Mouse (Mus musculus): ENCODE results near the gene Bloc1s4. TPM values are rescaled to one million over a fixed set of nuclear protein-coding genes. Genes with fewer than 3 reads are reported as not detected.

The Bloc1s4 gene
- polyA plus RNA-seq, 1 experiment = 14.4 TPM

DNA sequence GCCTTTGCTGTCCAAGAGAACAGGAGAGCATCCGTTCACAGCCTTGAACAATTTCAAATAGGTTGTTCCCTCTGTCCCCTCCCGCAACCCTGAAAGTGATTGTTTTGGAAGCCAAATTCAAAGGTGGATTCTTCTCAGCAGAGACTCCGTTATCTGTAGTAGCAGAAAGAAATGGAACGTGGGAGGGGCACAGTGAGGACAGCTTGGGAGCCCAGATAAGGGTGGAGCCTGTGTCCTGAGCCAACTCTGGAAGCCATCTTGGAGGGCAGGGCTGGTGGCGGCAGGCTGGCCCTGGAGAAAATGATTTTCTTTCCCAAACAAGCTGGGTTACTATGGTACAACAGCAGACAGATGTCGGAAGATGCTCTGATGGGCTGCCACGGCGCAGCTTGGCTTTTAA, 12.4 kb downstream of the Bloc1s4 start:
- H3K4me1 ChIP-seq (ENCODE audit: control insufficient read depth, insufficient read depth, low read length) = peaks cover 2% of the 10 kb centered on the region
- no peak overlapping the region for H3K4me3 ChIP-seq (replicated peaks; ENCODE audit: control insufficient read depth, low read depth, low read length)
- TF ChIP-seq CTCF (IDR thresholded peaks at IDR 0.05; ENCODE audit: control insufficient read depth, insufficient read depth, low read length) = no peak
- no peak for TF ChIP-seq POLR2A (IDR thresholded peaks at IDR 0.05; ENCODE audit: borderline replicate concordance, control insufficient read depth, low read depth, low read length)
- WGBS = 56% methylated on average over 8 of the region's 8 CpGs
- peak overlapping the region; percentile 59 for H3K27ac ChIP-seq (ENCODE audit: control insufficient read depth, insufficient read depth, low read depth, low read length, poor library complexity)

DNA sequence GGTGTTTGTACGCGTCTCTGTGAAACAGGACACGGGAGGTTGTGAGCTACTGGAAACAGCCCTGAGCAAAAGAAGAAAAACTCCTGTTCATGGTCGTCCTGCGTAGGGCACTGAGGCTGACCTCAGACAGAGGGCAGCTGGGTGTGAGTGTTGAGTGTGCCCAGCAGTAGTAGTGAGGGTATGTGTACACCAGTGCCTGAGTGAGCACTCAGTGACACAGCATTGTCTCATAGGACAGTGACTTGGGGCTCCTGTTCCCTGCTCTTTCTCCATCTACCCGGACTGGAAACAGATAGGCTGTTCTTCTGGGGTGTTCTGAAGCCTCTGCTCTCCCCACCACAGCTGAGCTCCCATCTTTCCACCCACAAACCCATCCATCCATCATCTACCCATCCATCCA, 13.3 kb downstream of the Bloc1s4 start:
- H3K27ac ChIP-seq (ENCODE audit: control insufficient read depth, insufficient read depth, low read depth, low read length, poor library complexity) = no peak overlapping the region
- no peak overlapping the region for H3K4me3 ChIP-seq (replicated peaks; ENCODE audit: control insufficient read depth, low read depth, low read length)
- 88% methylated on average over 6 of the region's 6 CpGs for WGBS
- no peak for TF ChIP-seq CTCF (IDR thresholded peaks at IDR 0.05; ENCODE audit: control insufficient read depth, insufficient read depth, low read length)
- no peak for TF ChIP-seq POLR2A (IDR thresholded peaks at IDR 0.05; ENCODE audit: borderline replicate concordance, control insufficient read depth, low read depth, low read length)
- peaks cover 2% of the 10 kb centered on the region for H3K4me1 ChIP-seq (ENCODE audit: control insufficient read depth, insufficient read depth, low read length)

DNA sequence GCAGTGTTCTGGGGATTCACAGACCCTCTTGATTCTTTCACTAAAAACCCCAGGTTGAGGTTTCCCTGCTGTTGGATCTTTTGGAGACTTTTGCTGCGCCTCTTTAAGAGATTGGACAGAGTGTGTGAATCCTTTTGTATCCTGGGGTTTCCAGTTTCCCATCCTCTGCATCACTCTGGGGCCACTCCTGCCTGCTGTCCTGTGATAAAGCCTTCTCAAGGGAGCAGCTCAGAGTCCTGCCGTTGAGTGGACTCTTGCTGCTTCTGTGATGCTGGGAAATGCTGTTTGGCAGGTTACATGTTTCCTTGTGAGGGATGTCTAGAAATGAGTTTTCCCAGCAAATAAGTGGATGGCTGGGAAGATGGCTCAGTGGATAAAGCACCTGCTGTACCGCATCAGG, 15.0 kb downstream of the Bloc1s4 start:
- TF ChIP-seq CTCF (IDR thresholded peaks at IDR 0.05; ENCODE audit: control insufficient read depth, insufficient read depth, low read length) (no peak), POLR2A (IDR thresholded peaks at IDR 0.05; ENCODE audit: borderline replicate concordance, control insufficient read depth, low read depth, low read length) (no peak)
- Histone ChIP-seq H3K27ac (ENCODE audit: control insufficient read depth, insufficient read depth, low read depth, low read length, poor library complexity) (peak overlapping the region; percentile 18), H3K4me1 (ENCODE audit: control insufficient read depth, insufficient read depth, low read length) (peaks cover 2% of the 10 kb centered on the region), H3K4me3 (replicated peaks; ENCODE audit: control insufficient read depth, low read depth, low read length) (no peak overlapping the region)
- WGBS = 73% methylated on average over 3 of the region's 3 CpGs

DNA sequence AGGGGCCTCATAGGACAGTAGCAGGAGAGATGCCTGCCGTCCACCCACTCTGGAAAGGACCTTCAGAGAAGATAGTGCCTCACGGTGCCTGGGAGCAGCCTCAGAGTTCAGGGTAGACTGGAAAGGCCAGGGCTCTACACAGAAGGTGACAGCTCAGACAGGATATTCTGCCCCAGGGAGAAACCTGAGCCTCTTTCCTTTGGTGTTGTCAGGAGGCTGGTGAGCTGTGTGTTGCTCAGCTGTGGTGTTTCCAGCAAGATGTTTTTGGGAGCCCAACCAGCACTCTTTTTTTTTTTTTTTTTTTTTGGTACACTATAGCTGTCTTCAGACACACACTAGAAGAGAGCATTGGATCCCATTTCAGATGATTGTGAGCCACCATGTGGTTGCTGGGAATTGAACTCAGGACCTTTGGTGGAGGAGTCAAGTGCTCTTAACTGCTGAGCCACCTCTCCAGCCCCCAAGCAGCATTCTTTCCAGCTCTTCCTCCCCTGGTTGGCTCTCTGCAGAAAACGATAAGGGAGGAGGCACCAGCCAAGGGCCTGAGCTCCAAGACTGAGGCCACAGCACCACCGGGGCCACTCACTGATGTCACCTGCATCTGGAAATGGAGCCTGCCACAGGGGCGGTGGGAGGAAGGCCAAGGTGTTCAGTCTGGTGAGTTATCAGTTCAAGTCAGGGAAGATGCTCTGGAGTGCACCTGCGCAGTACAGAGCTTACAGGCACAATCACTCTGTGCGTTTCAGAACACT, 16.4 kb downstream of the Bloc1s4 start:
- WGBS = 72% methylated on average over 7 of the region's 7 CpGs
- no peak for TF ChIP-seq CTCF (IDR thresholded peaks at IDR 0.05; ENCODE audit: control insufficient read depth, insufficient read depth, low read length)
- no peak for TF ChIP-seq POLR2A (IDR thresholded peaks at IDR 0.05; ENCODE audit: borderline replicate concordance, control insufficient read depth, low read depth, low read length)
- peaks cover 3% of the 10 kb centered on the region for H3K4me1 ChIP-seq (ENCODE audit: control insufficient read depth, insufficient read depth, low read length)
- H3K4me3 ChIP-seq (replicated peaks; ENCODE audit: control insufficient read depth, low read depth, low read length) = no peak overlapping the region
- H3K27ac ChIP-seq (ENCODE audit: control insufficient read depth, insufficient read depth, low read depth, low read length, poor library complexity) = no peak overlapping the region

DNA sequence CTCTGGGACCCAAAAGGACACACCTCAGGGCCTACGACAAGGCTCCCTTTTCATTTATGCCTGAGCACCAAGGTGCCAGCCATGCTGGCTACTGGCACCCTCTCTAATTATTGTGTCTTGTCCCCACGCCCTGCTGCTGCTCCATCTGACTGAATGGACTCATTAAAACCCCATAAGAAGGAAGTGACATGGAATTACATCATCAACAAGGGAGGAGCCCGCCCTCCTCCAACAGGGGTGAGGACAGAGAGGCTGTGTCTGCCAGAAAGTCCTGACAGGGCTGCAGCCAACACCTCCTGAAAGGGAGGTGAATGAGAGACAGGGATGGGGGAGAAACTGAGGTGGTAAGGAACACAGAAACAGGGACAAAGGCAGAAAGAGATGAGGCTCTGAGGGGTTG, 17.8 kb downstream of the Bloc1s4 start:
- H3K4me1 ChIP-seq (ENCODE audit: control insufficient read depth, insufficient read depth, low read length) = peaks cover 6% of the 10 kb centered on the region
- 49% methylated on average over 3 of the region's 3 CpGs for WGBS
- H3K4me3 ChIP-seq (replicated peaks; ENCODE audit: control insufficient read depth, low read depth, low read length) = no peak overlapping the region
- TF ChIP-seq CTCF (IDR thresholded peaks at IDR 0.05; ENCODE audit: control insufficient read depth, insufficient read depth, low read length) (no peak), POLR2A (IDR thresholded peaks at IDR 0.05; ENCODE audit: borderline replicate concordance, control insufficient read depth, low read depth, low read length) (no peak)
- no peak overlapping the region for H3K27ac ChIP-seq (ENCODE audit: control insufficient read depth, insufficient read depth, low read depth, low read length, poor library complexity)

DNA sequence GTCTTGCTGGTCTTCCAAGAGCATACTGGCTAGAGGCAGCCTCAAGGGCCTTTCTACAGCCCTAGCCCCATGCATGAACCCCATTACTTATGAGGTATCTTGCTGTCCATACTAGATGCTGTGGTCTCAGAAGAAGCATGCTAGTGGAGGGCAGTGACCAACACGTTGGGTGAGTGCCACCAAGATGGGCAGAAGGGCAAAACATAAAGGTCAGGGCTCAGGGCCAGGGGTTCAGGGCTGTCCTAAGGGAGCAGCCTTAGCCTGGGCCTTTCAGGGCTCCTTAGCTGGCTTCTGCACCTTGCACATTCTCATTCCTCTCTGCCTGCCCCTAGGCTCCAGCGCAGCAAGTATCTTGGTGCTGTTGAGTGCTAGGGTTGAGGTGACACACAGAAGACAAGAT, 18.5 kb downstream of the Bloc1s4 start:
- H3K27ac ChIP-seq (ENCODE audit: control insufficient read depth, insufficient read depth, low read depth, low read length, poor library complexity) = no peak overlapping the region
- WGBS = 86% methylated on average over 2 of the region's 2 CpGs

DNA sequence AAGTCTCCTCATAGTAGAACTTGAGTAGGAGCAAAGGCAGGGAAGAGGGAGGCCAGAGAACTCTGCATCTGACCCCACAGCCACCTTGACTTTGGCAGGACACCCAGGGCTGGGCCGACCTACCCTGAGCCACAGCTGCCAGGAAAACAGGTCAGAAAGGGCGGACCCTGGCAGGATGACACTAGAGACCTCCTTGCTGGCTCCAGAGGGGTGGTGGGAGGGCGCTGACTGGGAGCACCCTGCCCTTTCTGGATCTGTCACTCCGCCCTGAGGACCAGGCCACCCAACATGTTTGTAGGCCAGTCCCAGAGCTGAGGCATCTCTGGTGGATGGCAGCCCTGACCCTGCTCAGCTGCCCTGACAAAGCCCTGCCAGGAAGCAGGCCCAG, 19.4 kb downstream of the Bloc1s4 start:
- 77% methylated on average over 4 of the region's 4 CpGs for WGBS
- peaks cover 6% of the 10 kb centered on the region for H3K4me1 ChIP-seq (ENCODE audit: control insufficient read depth, insufficient read depth, low read length)
- TF ChIP-seq CTCF (IDR thresholded peaks at IDR 0.05; ENCODE audit: control insufficient read depth, insufficient read depth, low read length) = no peak
- no peak for TF ChIP-seq POLR2A (IDR thresholded peaks at IDR 0.05; ENCODE audit: borderline replicate concordance, control insufficient read depth, low read depth, low read length)

More for the DNA sequence above, 18.5 kb downstream of the Bloc1s4 start:
- no peak for TF ChIP-seq POLR2A (IDR thresholded peaks at IDR 0.05; ENCODE audit: borderline replicate concordance, control insufficient read depth, low read depth, low read length)
- TF ChIP-seq CTCF (IDR thresholded peaks at IDR 0.05; ENCODE audit: control insufficient read depth, insufficient read depth, low read length) = no peak
- Histone ChIP-seq H3K4me1 (ENCODE audit: control insufficient read depth, insufficient read depth, low read length) (peaks cover 6% of the 10 kb centered on the region), H3K4me3 (replicated peaks; ENCODE audit: control insufficient read depth, low read depth, low read length) (no peak overlapping the region)

DNA sequence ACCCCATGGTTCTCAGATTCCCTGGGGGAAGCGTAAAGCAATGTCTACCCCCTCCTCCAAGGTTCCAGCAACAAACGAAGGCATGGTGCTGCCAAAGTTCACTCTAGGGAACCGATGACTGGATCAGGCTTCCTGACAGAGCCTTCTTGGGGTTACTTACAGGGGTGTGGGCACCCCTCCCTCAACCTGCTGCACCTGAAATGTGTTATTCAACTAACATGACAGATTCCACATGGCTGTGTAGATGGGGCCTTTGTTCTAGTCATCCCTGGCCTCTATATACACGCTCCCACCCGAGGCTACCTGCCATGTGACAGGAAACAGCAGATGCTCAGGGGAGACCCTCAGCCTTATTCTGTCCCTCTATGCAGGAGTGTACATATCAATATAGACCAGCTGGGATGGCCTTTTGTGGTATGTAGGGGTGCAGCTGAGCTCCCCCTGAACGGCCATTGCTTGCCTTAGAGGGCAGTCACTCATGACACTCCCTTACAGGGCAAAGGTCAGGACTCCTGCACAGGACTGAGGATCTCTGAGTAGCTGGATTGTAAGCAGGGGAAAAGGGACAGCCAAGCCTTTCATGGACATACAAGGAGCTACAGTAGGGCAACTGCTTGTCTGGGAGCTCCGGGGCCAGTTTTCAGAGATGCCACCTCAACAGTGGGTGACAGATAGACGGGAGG, 19.9 kb downstream of the Bloc1s4 start:
- TF ChIP-seq CTCF (IDR thresholded peaks at IDR 0.05; ENCODE audit: control insufficient read depth, insufficient read depth, low read length) (no peak), POLR2A (IDR thresholded peaks at IDR 0.05; ENCODE audit: borderline replicate concordance, control insufficient read depth, low read depth, low read length) (no peak)
- WGBS = 81% methylated on average over 8 of the region's 8 CpGs
- H3K27ac ChIP-seq (ENCODE audit: control insufficient read depth, insufficient read depth, low read depth, low read length, poor library complexity) = no peak overlapping the region
- H3K4me3 ChIP-seq (replicated peaks; ENCODE audit: control insufficient read depth, low read depth, low read length) = no peak overlapping the region
- H3K4me1 ChIP-seq (ENCODE audit: control insufficient read depth, insufficient read depth, low read length) = peaks cover 4% of the 10 kb centered on the region

More for the DNA sequence above, 19.4 kb downstream of the Bloc1s4 start:
- no peak overlapping the region for H3K27ac ChIP-seq (ENCODE audit: control insufficient read depth, insufficient read depth, low read depth, low read length, poor library complexity)
- no peak overlapping the region for H3K4me3 ChIP-seq (replicated peaks; ENCODE audit: control insufficient read depth, low read depth, low read length)

Data from bone marrow, adult 2 months (tissue).